Mouse (Mus musculus) E14TG2a.4 (cell line): ENCODE measurements around the gene Lrba.

ENCODE experiments used
- CTCF ChIP-seq: conservative IDR thresholded peaks from 2 replicates; pipeline ENCODE4 v1.5.1; 2014; ENCODE audit warnings: low read length
- NANOG ChIP-seq: IDR thresholded peaks from 2 replicates; pipeline ENCODE4 v1.6.1; 2014; ENCODE audit warnings: borderline replicate concordance, low read length, mixed read lengths

DNA sequence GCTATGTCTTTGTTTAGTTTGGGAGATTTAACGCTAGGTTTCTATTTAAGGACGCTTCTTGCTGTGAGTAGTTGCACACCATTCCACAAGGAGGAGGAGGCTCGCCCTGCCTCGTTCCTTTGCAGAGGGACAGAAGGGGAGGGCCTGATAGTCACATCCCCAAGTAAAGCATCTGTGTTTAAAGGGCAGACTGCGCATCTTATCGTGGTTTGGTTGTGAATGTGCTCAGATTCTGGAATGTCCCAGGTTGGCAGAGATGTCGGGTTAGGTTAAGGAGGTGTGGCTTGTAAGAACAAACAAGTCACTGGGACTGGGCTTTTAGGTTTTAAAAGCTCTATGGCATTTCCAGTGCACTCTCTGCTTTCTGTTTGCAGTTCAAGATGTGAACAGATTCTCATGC lies 464.8 kb downstream of the Lrba start:
- TF ChIP-seq CTCF (no peak), NANOG (no peak)
